Mouse (Mus musculus): Measurements from ENCODE around the gene Angptl2. TPM values are rescaled to one million over a fixed set of nuclear protein-coding genes. Genes with fewer than 3 reads are reported as not detected.

Gene Angptl2
- total and polyA plus RNA-seq, 3 experiments, result 0.04 to 0.21 TPM; not detected in 1

DNA sequence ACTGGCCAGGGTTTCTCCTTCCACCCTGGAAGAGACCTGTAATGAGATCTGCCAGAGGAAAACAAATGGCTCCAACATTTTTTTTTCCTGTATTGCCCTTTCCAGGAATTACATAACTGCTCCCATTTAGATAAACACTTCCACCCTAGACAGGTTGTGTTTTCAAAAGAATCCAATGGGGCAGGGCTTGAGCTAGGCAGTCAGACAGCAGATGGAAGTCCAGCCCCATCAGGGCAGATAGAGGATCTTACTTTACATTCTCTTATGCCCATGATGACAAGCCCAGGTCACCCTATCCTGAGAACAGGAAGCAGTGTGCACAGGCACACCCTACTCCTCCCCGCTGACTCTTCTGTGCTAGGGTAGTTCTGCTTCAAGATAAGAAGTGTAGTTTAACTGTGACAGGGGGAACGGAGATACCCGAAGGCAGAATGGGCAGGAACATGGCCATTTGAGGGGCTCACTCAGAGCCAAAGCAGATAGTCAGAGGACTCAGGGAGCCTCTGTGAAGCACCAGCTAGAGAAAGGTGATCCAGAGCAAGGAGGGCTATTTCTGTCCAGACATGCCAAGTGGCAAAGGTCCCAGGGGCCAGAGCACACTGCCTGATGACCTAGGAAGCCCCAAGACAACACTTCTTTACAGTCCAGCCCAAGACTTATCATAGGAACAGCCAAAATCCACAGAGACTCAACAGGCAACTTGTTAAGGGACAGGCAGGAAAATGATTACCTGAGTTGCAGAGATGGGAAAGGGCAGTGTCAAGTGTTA is 41.1 kb downstream of the Angptl2 start:
- H3K27ac ChIP-seq (ENCODE audit: insufficient read depth, low read depth), result no peak overlapping the region
- no peak for DNase-seq (ENCODE audit: extremely low read depth)
- no peaks in the 10 kb centered on the region for H3K9me3 ChIP-seq (replicated peaks; ENCODE audit: low read length)
- no peaks in the 10 kb centered on the region for H3K79me2 ChIP-seq (replicated peaks; ENCODE audit: control insufficient read depth, extremely low read depth, insufficient read depth, poor library complexity, severe bottlenecking)
- H3K4me2 ChIP-seq (ENCODE audit: insufficient read depth, low read depth, poor library complexity, severe bottlenecking), result no peak overlapping the region
- H3K4me1 ChIP-seq (ENCODE audit: control insufficient read depth in 1 of 2, insufficient read depth in 2 of 2), result no peaks in the 10 kb centered on the region
- H3K36me3 ChIP-seq (replicated peaks in 1 of 2; ENCODE audit: control insufficient read depth in 1 of 2, insufficient read depth in 1 of 2, low read length in 1 of 2), result peaks cover 0 to 6% of the 10 kb centered on the region in 2 experiments
- no peaks in the 10 kb centered on the region for H3K27me3 ChIP-seq (replicated peaks)
- no peak overlapping the region for H3K4me3 ChIP-seq (replicated peaks in 1 of 3; ENCODE audit: low read depth in 2 of 3, low read length in 2 of 3, poor library complexity in 1 of 3)
- no peak overlapping the region for H3K9ac ChIP-seq (ENCODE audit: insufficient read depth, low read depth)
- dilution Hi-C loops (cut with MboI; ENCODE audit: extremely low pct_ligation_motif_present, extremely low pct_unique_long_range_greater_than_20kb, low sequenced_read_pairs) (no loop called here), in situ Hi-C loops (cut with MboI; ENCODE audit: low pct_ligation_motif_present, low pct_unique_long_range_greater_than_20kb, low sequenced_read_pairs) (no loop called here)
- TF ChIP-seq POLR2A (IDR thresholded peaks at IDR 0.05; ENCODE audit: low read depth, low read length), result no peak

DNA sequence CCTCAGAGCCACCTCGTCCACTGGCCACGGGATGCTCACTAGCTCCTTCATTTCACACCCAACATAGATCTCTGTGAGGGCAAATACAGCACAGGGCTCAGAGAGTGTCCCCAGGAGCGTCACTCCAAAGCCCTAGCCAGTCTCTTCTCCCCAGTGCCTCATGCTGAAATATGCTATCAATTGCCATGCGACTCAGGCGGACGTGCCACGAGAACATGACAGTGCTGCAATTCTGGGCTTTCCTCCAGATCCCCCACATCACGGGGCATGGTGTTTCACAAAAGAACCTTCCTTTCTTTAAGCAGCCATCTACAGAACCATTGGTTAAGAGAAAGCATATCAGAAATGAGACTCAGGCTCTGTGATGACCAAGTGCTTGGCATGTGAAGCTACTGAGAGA is 44.9 kb downstream of the Angptl2 start:
- in situ Hi-C loops (cut with MboI; ENCODE audit: low pct_ligation_motif_present, low pct_unique_long_range_greater_than_20kb, low sequenced_read_pairs), result no loop called here
- TF ChIP-seq ZNF384 (IDR thresholded peaks at IDR 0.05; ENCODE audit: low read depth, low read length) (no peak), MAZ (IDR thresholded peaks at IDR 0.05; ENCODE audit: low read depth, low read length) (no peak), NRF1 (IDR thresholded peaks at IDR 0.05; ENCODE audit: low read depth, low read length) (no peak), RAD21 (IDR thresholded peaks at IDR 0.05; ENCODE audit: low read depth, low read length) (no peak), CHD2 (IDR thresholded peaks at IDR 0.05; ENCODE audit: low read length) (no peak), ZC3H11A (IDR thresholded peaks at IDR 0.05; ENCODE audit: low read depth, low read length) (no peak), MAX (IDR thresholded peaks at IDR 0.05; ENCODE audit: low read length) (no peak), NELFE (IDR thresholded peaks at IDR 0.05; ENCODE audit: low read depth, low read length) (no peak), IRF4 (IDR thresholded peaks at IDR 0.05; ENCODE audit: low read depth, low read length) (no peak), CHD1 (IDR thresholded peaks at IDR 0.05; ENCODE audit: low read depth, low read length) (no peak), POLR2AphosphoS2 (IDR thresholded peaks at IDR 0.05; ENCODE audit: low read depth, low read length) (no peak), EP300 (IDR thresholded peaks at IDR 0.05; ENCODE audit: low read length) (no peak), UBTF (IDR thresholded peaks at IDR 0.05; ENCODE audit: low read depth, low read length) (no peak), GABPA (IDR thresholded peaks at IDR 0.05; ENCODE audit: insufficient replicate concordance, low read depth, low read length) (no peak)
- Histone ChIP-seq H3K9ac (ENCODE audit: insufficient read depth, low read depth) (no peak overlapping the region), H3K9me3 (replicated peaks; ENCODE audit: low read length) (no peaks in the 10 kb centered on the region), H3K27me3 (replicated peaks) (no peaks in the 10 kb centered on the region), H3K4me1 (ENCODE audit: control insufficient read depth in 1 of 2, insufficient read depth in 2 of 2) (peaks cover 0 to 4% of the 10 kb centered on the region in 2 experiments; a peak in 1 of 4 replicates), H3K4me2 (ENCODE audit: insufficient read depth, low read depth, poor library complexity, severe bottlenecking) (no peak overlapping the region), H3K4me3 (replicated peaks in 1 of 3; ENCODE audit: low read depth in 2 of 3, low read length in 2 of 3, poor library complexity in 1 of 3) (no peak overlapping the region), H3K36me3 (replicated peaks in 1 of 2; ENCODE audit: control insufficient read depth in 1 of 2, insufficient read depth in 1 of 2, low read length in 1 of 2) (peaks cover 0 to 6% of the 10 kb centered on the region in 2 experiments), H3K27ac (ENCODE audit: insufficient read depth, low read depth) (no peak overlapping the region), H3K79me2 (replicated peaks; ENCODE audit: control insufficient read depth, extremely low read depth, insufficient read depth, poor library complexity, severe bottlenecking) (no peaks in the 10 kb centered on the region)
- no peak for DNase-seq (ENCODE audit: extremely low read depth)
- dilution Hi-C loops (cut with MboI; ENCODE audit: extremely low pct_ligation_motif_present, extremely low pct_unique_long_range_greater_than_20kb, low sequenced_read_pairs), result no loop called here
